Mouse (Mus musculus) kidney, adult 18-20 months (tissue): ENCODE measurements around the gene 1700025C18Rik.

Source experiments
- DNase-seq: peaks from one replicate; pipeline ENCODE4 v3.0.0; 2021

1700025C18Rik gene

GRCm38 (mm10) chr2:165090650-165091049, at the start of gene 1700025C18Rik:
TSS of gene 1700025C18Rik (minus strand) at chr2:165090750.
- DNase-seq = no peak

DNA sequence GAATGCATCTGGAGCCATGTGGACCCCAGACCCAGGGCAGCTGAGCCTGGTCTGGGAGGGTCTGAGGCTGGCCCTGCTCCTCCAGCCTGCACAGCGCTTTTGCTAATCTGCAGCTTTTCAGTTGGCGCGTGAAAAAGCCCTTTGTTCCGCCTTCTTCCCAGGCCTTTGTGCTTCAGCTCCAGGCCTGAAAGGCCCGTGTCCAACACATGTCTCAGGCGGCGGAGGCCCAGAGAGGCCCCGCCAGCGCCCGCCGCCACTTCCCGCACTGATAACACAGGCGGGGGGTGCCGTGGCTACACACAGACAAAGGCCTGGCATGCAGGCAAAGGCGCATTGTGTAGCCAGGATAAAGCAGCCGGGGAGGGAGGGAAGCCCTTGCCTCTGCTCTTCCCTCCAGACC, 45.5 kb upstream of the 1700025C18Rik start:
- DNase-seq = no peak

DNA sequence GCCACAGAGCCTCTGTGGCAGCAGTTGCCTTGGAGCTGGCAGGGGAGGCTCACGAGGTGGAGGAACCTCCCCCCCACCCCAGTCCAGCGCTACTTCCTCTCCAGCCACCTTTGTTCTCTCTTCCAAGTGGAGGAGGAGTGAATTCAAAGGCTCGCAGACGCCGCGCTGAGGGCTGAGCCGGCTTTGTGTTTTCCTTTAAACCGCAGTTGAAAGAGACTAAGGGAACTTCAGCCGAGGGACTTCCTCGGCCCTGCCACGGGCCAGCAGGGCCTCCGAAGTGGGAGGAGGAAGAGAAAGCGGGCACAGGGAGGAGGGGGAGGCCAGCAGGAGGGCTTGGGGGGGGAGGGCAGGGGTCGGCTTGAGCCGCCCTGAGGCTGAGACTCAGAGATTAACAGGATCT, 43.0 kb upstream of the 1700025C18Rik start:
- DNase-seq = no peak

- DNase-seq = no peak
These were observed 40.9 kb upstream of the 1700025C18Rik start for GRCm38 (mm10) chr2:165131428-165131827.

DNA sequence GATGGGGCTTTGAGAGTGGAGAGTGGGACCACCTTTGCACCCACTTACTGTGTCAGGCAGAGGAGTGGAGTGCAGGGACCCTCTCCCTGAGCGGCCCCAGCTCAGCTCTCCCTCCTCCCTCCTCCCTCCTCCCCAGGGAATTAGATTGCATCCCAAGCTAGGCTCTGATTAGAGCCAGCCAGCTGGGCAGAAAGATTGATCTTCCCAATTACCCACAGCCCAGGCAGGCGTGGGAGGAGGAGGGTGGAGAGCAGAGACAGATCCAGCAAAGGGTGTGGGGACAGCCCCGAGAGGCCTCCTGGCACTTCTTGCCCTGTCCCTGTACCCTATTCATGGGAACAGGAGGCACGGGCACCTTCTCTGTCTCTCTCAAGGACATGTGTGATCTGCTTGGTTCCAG, 38.6 kb upstream of the 1700025C18Rik start:
- DNase-seq = no peak

DNA sequence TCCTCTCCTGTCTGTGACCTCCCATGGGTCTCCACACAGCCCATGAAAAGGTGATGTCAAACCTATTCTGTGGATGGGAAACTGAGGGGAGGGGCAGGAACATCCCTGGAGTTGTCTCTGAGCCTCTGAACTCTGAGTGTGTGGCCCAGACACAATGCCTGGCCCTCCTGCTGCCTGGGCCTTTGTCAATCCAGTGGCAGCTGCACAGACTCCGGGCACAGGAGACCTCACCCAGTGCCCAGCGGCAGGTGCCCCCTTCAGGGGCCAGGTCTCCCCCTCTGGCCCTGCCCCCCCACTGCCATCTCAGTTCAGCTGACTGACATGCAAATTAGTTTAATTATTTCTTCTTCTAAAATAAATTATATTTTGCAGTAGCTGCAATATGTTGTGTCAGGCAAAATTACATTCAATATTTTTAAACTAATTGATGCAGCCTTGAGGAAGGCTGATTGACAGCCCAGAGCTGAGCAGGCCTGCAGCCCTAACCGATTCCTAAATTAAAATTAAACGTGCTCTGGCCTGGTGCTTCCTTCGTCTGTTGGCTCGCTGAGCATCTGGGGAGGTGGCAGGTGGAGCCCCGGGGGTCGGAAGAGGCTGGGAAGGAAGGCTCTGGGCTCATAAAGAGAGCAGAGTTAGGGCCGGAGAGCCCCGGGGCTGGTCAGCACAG, 36.5 kb upstream of the 1700025C18Rik start:
- DNase-seq = no peak

GRCm38 (mm10) chr2:165121206-165121840, 30.8 kb upstream of the 1700025C18Rik start:
- DNase-seq = no peak

DNA sequence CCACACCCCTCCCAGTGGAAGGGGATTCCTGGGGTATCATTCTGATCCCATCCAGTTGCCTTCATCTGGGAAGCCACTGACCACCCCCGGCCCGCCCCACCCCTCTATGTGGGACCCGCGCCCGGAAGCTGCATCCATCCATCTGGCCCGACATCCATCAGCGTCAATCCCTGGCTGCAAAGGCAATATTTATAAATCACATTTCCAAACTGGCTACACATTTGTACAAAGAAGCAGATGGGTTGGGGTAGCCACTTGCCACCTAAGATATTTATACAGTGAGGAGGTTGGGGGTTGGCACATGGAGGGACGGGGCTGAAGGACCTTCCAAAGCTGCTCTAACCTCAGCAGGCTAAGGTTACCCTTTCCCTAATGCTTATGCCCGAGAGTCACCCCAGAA, 30.2 kb upstream of the 1700025C18Rik start:
- no peak for DNase-seq

DNA sequence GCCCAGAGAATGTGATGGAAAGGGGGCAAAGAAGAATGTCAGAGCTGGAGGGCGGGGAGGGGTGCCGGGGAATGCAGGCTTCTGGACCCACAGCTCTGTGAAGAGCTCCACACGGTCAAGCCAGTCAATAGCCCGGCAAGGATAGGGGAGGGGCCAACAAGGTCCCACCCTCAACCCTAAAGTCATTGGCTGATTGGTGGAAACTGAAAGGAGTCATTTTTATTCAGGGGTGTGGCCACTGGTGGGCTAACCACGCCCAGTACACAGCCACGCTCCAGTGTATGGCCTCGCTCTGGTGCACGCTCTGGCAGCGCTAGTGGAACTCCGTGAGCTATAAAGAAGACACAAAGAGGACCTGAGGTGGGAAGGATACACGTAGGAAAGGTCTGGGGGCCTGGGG, 23.2 kb upstream of the 1700025C18Rik start:
- DNase-seq = no peak

GRCm38 (mm10) chr2:165112149-165112548, 21.6 kb upstream of the 1700025C18Rik start:
- DNase-seq = peak; percentile 84

DNA sequence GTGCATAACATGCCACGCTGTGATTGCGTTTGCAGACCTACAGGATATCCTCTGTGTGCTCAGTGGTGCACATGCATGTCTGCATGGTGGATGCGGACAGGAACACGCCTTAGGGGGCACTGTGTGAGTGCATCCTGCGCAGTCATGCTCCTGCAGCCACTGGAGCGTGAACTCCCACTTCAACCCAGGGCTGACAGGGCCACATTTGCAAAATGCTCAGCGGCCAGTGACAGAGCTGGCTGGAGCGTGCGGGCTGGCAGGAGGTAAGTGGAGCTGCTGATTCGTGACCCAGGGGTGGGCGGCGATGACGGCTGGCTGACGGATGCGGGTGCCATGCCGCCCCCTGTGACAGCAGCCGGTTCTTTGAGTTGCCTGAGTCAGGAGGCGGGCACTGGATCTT, 16.0 kb upstream of the 1700025C18Rik start:
- no peak for DNase-seq

- DNase-seq = no peak
These were observed 15.0 kb upstream of the 1700025C18Rik start for GRCm38 (mm10) chr2:165105513-165106079.

DNA sequence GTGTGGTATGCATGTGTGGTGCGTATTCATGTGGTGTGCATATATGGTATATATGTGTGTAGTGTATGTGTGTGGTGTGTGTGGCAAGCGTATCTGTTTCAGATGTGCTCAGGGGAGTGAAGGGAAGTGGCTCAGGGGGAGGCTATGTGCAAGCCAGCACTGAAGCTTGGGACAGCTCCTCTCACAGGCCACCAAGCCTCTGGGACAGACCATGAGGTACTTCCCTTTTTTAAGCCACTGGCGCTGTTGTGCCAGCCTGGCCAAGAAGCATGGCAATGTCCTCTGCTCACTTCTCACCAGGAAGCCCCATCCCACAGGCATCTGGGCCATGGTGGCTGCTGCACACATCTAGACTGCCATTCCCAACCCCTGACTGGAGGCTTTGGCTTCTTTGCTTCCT, 12.4 kb upstream of the 1700025C18Rik start:
- no peak for DNase-seq

- no peak for DNase-seq
These were observed 10.2 kb upstream of the 1700025C18Rik start for GRCm38 (mm10) chr2:165100749-165101148.

- peak; percentile 34 for DNase-seq
These were observed 8.3 kb upstream of the 1700025C18Rik start for GRCm38 (mm10) chr2:165098861-165099260.

GRCm38 (mm10) chr2:165096367-165096766, 5.8 kb upstream of the 1700025C18Rik start:
- no peak for DNase-seq

GRCm38 (mm10) chr2:165092393-165092792, 1.8 kb upstream of the 1700025C18Rik start:
- DNase-seq = no peak

DNA sequence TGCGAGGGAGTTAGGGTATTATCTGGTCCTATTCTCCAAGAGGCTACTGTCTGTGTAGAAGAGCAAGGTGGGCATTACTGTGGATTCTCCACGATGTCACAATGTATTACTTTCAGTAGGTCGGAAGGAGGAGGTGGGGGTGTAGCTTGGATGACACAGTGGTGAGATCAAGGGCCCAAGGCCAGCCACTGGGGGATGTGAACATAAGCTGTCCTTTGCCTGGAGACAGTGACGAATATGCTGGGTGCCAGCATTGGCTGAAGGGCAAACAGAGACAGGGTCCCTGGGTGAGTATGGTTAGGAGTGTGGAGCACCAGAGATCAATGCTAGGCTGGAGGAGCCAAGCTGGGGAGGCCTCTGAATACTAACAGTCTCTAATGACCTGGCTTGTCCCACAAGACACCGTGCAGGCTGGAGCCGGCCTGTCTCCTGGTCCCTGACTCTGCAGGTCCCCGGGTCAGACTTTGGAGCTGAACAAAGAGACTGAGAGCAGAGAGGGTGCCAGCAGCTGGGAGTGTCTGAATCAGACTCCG, 949 bp upstream of the 1700025C18Rik start:
- no peak for DNase-seq

DNA sequence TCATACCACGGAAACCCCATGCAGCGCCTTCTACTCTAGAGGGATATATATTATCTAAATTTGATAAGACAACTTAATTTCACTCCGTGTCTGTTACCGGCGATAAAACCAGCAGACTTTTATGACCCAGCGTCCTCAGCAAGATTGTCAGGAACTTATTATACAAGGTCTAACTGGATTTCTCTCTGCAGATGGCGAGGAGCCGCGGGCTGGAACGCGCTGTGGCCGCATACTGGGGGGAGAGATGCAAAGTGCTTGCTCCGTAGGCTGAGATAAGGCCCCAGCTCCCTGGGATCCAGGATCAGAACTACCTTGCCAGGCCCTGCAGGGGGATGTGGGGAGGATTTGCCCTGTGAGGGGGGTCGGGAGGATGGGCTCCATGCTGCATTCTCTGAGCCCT, 1.1 kb downstream of the 1700025C18Rik start:
- no peak for DNase-seq

DNA sequence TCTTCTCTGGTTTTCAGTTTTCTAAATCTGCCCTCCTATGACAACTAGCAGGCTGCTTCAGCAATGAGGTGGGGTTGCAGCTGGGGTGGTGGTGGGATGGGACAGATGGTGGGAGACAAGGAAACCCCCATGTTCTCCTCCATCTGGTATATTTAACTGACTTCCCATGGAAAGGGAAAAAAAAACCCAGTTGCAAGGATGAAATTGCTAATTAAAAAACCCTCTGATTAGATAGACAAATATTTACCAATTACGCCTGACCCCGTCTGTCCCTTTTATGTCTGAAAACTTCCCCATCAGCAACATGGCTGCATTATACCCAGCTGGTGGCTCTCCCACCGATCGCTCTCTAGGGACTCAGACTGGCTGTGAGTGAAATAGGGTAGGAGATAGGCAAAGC, 3.9 kb downstream of the 1700025C18Rik start:
- DNase-seq = no peak

DNA sequence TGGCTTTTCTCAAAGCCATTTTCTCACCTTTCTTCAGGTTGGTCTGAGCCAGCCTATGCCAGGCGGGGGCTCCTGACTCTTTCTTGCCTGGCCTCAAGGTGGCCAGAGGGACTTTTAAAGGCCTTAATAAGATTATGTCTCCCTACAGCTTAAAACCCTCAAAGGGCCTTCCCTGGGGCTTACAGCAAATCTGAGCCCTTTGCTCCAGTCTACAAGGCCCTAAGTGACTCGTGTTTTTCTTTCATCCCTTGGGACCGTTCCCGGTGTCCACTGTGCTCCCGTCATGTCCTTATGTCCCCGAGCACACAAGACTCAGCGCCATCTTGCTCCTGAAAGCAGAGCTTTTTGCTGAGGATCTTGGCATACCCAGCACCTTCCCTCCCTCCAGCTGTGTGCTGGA, 9.3 kb downstream of the 1700025C18Rik start:
- DNase-seq = no peak

- DNase-seq = no peak
These were observed 9.9 kb downstream of the 1700025C18Rik start for GRCm38 (mm10) chr2:165080657-165081056.

GRCm38 (mm10) chr2:165078605-165079004, 11.9 kb downstream of the 1700025C18Rik start:
- DNase-seq = no peak

DNA sequence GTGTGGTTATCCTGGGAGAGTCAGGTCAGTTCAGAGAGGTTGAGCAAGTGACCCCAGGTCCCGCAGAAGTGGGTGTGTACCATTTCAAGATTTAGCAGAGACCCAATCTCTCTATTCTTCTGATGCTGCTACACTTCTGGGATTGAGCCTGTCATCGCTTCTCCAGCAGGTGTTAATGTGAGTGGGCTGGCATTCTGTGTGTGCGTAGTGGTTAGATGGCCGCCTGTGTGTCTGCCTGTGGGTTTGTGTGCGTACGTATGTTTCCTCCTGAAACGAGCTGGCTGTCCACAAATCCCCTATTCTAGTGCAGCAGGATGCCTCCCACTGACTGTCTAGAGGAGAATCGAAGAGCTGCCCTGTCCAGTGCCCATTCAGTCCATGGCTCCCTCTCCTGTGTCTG, 12.5 kb downstream of the 1700025C18Rik start:
- DNase-seq = no peak
